12 mouse cellular contexts compared by ENCODE assay signal in the genomic region with DNA sequence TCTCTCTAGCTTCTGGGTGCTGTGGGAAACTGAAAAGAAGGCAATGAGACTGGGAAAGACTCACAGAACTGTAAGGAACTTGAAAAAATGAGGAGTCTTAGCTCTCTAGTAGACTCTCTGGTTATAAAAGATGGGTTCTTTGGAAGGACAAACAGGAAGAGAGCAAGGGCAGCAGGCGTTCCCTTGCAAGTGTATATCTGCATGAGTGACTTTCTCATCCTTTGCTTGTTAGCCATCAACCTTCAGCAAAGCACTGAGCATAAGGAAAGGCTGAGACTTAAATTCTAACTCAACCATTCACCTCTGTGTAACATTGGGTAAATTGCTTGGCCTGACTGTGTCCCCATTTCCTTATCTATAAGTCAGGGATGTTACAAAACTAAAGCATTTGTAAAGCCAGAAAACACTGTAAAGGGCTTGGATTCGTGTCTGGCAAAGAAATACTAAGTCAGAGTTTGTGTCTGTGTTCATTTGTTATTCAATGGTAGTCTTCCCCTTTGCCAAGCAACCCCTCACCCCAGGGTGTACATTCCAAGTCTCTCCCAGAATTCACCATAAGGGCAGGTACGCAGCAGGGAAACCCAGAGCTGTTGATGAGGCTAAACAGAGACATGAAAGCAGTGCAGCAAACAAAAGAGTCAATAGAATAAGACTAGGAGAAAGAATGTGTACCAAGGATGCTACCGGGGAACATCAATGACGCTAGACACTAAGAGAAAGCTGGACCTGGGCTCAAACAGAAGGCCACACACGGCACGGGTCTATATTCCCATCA.
DNase-seq lines count a peak whose midpoint lies in the region; ATAC-seq and TF ChIP-seq lines count a peak whose summit lies in the region.
"Had no signal": no experiment of that assay in that cellular context is flagged by ENCODE, and none has a peak within 500 bp of the region (broad histone marks: within the 10 kb centered on the region; RNA-seq: fewer than 3 reads in every experiment).

No protein-coding gene starts in this region.

- in situ Hi-C loops in Patski (cut with MboI; ENCODE audit: low pct_unique_long_range_greater_than_20kb) = no loop called here

- no peaks in the 10 kb centered on the region for H3K36me3 ChIP-seq in hindbrain, embryonic 12.5 days
- no peaks in the 10 kb centered on the region for H3K36me3 ChIP-seq in hindbrain, embryonic 10.5 days
- no peaks in the 10 kb centered on the region for H3K36me3 ChIP-seq in midbrain, embryonic 16.5 days (ENCODE audit: control insufficient read depth, insufficient read depth, low read length)
- no peaks in the 10 kb centered on the region for H3K36me3 ChIP-seq in midbrain, embryonic 11.5 days (ENCODE audit: control insufficient read depth, insufficient read depth, low read length)
- H3K36me3 ChIP-seq in neural tube, embryonic 15.5 days = no peaks in the 10 kb centered on the region
- H3K36me3 ChIP-seq: embryonic facial prominence, embryonic 10.5 days; heart, embryonic 15.5 days; limb, embryonic 15.5 days; midbrain, embryonic 13.5 days had no signal

- CTCF ChIA-PET in Patski (lab: Charles Lee) = interaction anchor here (1.0 to 1.2 kb wide), 2 partner anchors 32 to 48 kb away, joined by 3 read pairs; no protein-coding TSS in a partner anchor

- no peak overlapping the region for H3K27ac ChIP-seq in hindbrain, embryonic 12.5 days
- no peak overlapping the region for H3K27ac ChIP-seq in hindbrain, embryonic 10.5 days
- H3K27ac ChIP-seq in midbrain, embryonic 16.5 days (ENCODE audit: low read length) = peak overlapping the region; percentile 70
- no peak overlapping the region for H3K27ac ChIP-seq in midbrain, embryonic 11.5 days (ENCODE audit: low read depth, low read length)
- peak overlapping the region; percentile 81 for H3K27ac ChIP-seq in neural tube, embryonic 15.5 days (replicated peaks)
- H3K27ac ChIP-seq: heart, embryonic 15.5 days; limb, embryonic 15.5 days had no signal

- no peaks in the 10 kb centered on the region for H3K9me3 ChIP-seq in hindbrain, embryonic 12.5 days (replicated peaks)
- no peaks in the 10 kb centered on the region for H3K9me3 ChIP-seq in hindbrain, embryonic 10.5 days
- no peaks in the 10 kb centered on the region for H3K9me3 ChIP-seq in midbrain, embryonic 16.5 days (replicated peaks; ENCODE audit: control insufficient read depth, low read length, poor library complexity, severe bottlenecking)
- no peaks in the 10 kb centered on the region for H3K9me3 ChIP-seq in midbrain, embryonic 11.5 days (ENCODE audit: control insufficient read depth, low read length)
- no peaks in the 10 kb centered on the region for H3K9me3 ChIP-seq in neural tube, embryonic 15.5 days (replicated peaks)
- H3K9me3 ChIP-seq: embryonic facial prominence, embryonic 10.5 days; heart, embryonic 15.5 days; limb, embryonic 15.5 days; midbrain, embryonic 13.5 days had no signal

- no peaks in the 10 kb centered on the region for H3K27me3 ChIP-seq in hindbrain, embryonic 12.5 days
- H3K27me3 ChIP-seq in hindbrain, embryonic 10.5 days (ENCODE audit: insufficient read depth, poor library complexity, severe bottlenecking) = no peaks in the 10 kb centered on the region
- H3K27me3 ChIP-seq in midbrain, embryonic 16.5 days (ENCODE audit: control insufficient read depth, insufficient read depth, low read depth, low read length) = no peaks in the 10 kb centered on the region
- no peaks in the 10 kb centered on the region for H3K27me3 ChIP-seq in midbrain, embryonic 11.5 days (ENCODE audit: control insufficient read depth, insufficient read depth, low read length)
- H3K27me3 ChIP-seq in Patski = no peaks in the 10 kb centered on the region
- H3K27me3 ChIP-seq in neural tube, embryonic 15.5 days (replicated peaks) = no peaks in the 10 kb centered on the region
- H3K27me3 ChIP-seq: heart, embryonic 15.5 days; limb, embryonic 15.5 days; midbrain, embryonic 13.5 days had no signal

- peak; percentile 9; the same call in 1 of the 2 replicates for ATAC-seq in hindbrain, embryonic 12.5 days (ENCODE audit: low FRiP score)
- no peak; the same call in 1 of the 2 replicates for ATAC-seq in midbrain, embryonic 16.5 days
- no peak for ATAC-seq in midbrain, embryonic 11.5 days (ENCODE audit: low FRiP score)
- ATAC-seq in Patski = peak; percentile 45
- 0 out of 2 replicates have a peak, but pooled peaks have one; percentile 17 for ATAC-seq in neural tube, embryonic 15.5 days (ENCODE audit: low FRiP score)
- ATAC-seq: liver, postnatal 0 days had no signal

- WGBS in hindbrain, embryonic 12.5 days = 59% methylated on average over 7 of the region's 7 CpGs
- WGBS in hindbrain, embryonic 10.5 days = 54% methylated on average over 7 of the region's 7 CpGs
- WGBS in midbrain, embryonic 16.5 days = 54% methylated on average over 7 of the region's 7 CpGs
- WGBS in midbrain, embryonic 11.5 days = 66% methylated on average over 7 of the region's 7 CpGs
- WGBS in neural tube, embryonic 15.5 days = 64% methylated on average over 7 of the region's 7 CpGs

- POLR2A ChIA-PET in Patski (lab: Charles Lee) = no interaction called here

- no peak overlapping the region for H3K4me3 ChIP-seq in hindbrain, embryonic 12.5 days
- H3K4me3 ChIP-seq in hindbrain, embryonic 10.5 days = no peak overlapping the region
- no peak overlapping the region for H3K4me3 ChIP-seq in midbrain, embryonic 16.5 days (ENCODE audit: low read depth, low read length)
- no peak overlapping the region for H3K4me3 ChIP-seq in midbrain, embryonic 11.5 days (ENCODE audit: low read depth, low read length)
- no peak overlapping the region for H3K4me3 ChIP-seq in neural tube, embryonic 15.5 days (replicated peaks)

- peaks cover 7% of the 10 kb centered on the region for H3K4me1 ChIP-seq in hindbrain, embryonic 12.5 days
- H3K4me1 ChIP-seq in hindbrain, embryonic 10.5 days (replicated peaks) = peaks cover 10% of the 10 kb centered on the region
- H3K4me1 ChIP-seq in midbrain, embryonic 16.5 days (ENCODE audit: control insufficient read depth, insufficient read depth, low read length) = peaks cover 9% of the 10 kb centered on the region
- no peaks in the 10 kb centered on the region for H3K4me1 ChIP-seq in midbrain, embryonic 11.5 days (ENCODE audit: control insufficient read depth, insufficient read depth, low read length)
- peaks cover 14% of the 10 kb centered on the region for H3K4me1 ChIP-seq in neural tube, embryonic 15.5 days

- no peak overlapping the region for H3K9ac ChIP-seq in hindbrain, embryonic 12.5 days
- H3K9ac ChIP-seq in midbrain, embryonic 16.5 days (ENCODE audit: low read depth, low read length) = no peak overlapping the region
- no peak overlapping the region for H3K9ac ChIP-seq in midbrain, embryonic 11.5 days (ENCODE audit: low read length)
- H3K9ac ChIP-seq in neural tube, embryonic 15.5 days (replicated peaks) = no peak overlapping the region
- H3K9ac ChIP-seq: heart, embryonic 15.5 days; limb, embryonic 15.5 days; liver, postnatal 0 days; midbrain, embryonic 13.5 days had no signal

- H3K4me2 ChIP-seq in hindbrain, embryonic 12.5 days (replicated peaks) = 0 out of 2 replicates have a peak overlapping the region, but pooled peaks have one; percentile 32
- no peak overlapping the region for H3K4me2 ChIP-seq in midbrain, embryonic 16.5 days (ENCODE audit: low read length)
- H3K4me2 ChIP-seq in midbrain, embryonic 11.5 days = no peak overlapping the region
- no peak overlapping the region for H3K4me2 ChIP-seq in neural tube, embryonic 15.5 days

- no peak for DNase-seq in hindbrain, embryonic 10.5 days (ENCODE audit: low spot score)
- DNase-seq in midbrain, embryonic 11.5 days (ENCODE audit: low spot score, missing footprints) = no peak
- DNase-seq in Patski (ENCODE audit: low read depth, low spot score) = no peak
- no peak for DNase-seq in spleen, postnatal 10 days (ENCODE audit: low spot score in 2 of 2)

- TF ChIP-seq CTCF in Patski (IDR thresholded peaks at IDR 0.05) = no peak

Comparison
In these comparisons a context has a peak if more than half of its experiments do, and no peak if none do; other contexts are left out.
1. H3K27ac ChIP-seq: peak in midbrain, embryonic 16.5 days (single experiment) and neural tube, embryonic 15.5 days (single experiment); none in hindbrain, embryonic 12.5 days (single experiment), hindbrain, embryonic 10.5 days (single experiment) and midbrain, embryonic 11.5 days (single experiment).
2. ATAC-seq: peak in hindbrain, embryonic 12.5 days (single experiment), Patski (single experiment) and neural tube, embryonic 15.5 days (single experiment); none in midbrain, embryonic 16.5 days (single experiment) and midbrain, embryonic 11.5 days (single experiment).